Comparison of ENCODE assay signal across 11 mouse cellular contexts in the genomic region with DNA sequence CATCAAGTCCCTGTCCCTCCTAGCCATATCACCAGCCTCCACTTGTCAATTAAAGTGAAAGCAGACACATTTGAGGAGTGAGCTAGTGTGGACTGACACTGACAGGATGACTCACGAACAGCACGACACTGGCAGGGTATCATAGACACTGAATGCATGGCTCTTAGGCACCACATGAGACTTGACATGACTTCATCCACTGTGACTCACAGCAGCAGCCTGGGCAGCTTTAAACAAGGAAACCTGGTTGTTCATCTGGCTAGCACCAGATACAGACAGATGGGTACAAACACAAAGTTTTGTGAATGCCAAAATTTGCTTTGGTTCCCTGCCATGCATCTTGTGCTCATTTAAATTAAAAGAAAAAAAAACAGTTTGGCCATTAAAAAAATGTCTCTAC.
DNase-seq lines count a peak whose midpoint lies in the region; ATAC-seq and TF ChIP-seq lines count a peak whose summit lies in the region.
"Had no signal": no experiment of that assay in that cellular context is flagged by ENCODE, and none has a peak within 500 bp of the region (broad histone marks: within the 10 kb centered on the region; RNA-seq: fewer than 3 reads in every experiment).

No protein-coding gene starts in this region.

- no peaks in the 10 kb centered on the region for H3K9me3 ChIP-seq in stomach, embryonic 16.5 days (replicated peaks; ENCODE audit: control insufficient read depth, low read length)
- no peaks in the 10 kb centered on the region for H3K9me3 ChIP-seq in stomach, postnatal 0 days (ENCODE audit: control insufficient read depth, low read length)
- H3K9me3 ChIP-seq: heart, embryonic 13.5 days had no signal

- no peak overlapping the region for H3K4me3 ChIP-seq in stomach, embryonic 16.5 days (replicated peaks; ENCODE audit: low read length)
- no peak overlapping the region for H3K4me3 ChIP-seq in stomach, postnatal 0 days (ENCODE audit: low read depth, low read length)
- H3K4me3 ChIP-seq: heart, embryonic 13.5 days had no signal

- H3K4me1 ChIP-seq in stomach, embryonic 16.5 days (ENCODE audit: control insufficient read depth, insufficient read depth, low read length): no peaks in the 10 kb centered on the region
- no peaks in the 10 kb centered on the region for H3K4me1 ChIP-seq in stomach, postnatal 0 days (replicated peaks; ENCODE audit: control insufficient read depth, insufficient read depth)
- H3K4me1 ChIP-seq: heart, embryonic 13.5 days had no signal

- H3K4me2 ChIP-seq in stomach, embryonic 16.5 days (ENCODE audit: low read depth, low read length): no peak overlapping the region
- no peak overlapping the region for H3K4me2 ChIP-seq in stomach, postnatal 0 days (replicated peaks; ENCODE audit: low read depth)
- H3K4me2 ChIP-seq: heart, embryonic 13.5 days; liver, embryonic 11.5 days had no signal

- H3K9ac ChIP-seq in stomach, embryonic 16.5 days (ENCODE audit: low read length): no peak overlapping the region
- H3K9ac ChIP-seq in stomach, postnatal 0 days (ENCODE audit: low read length): no peak overlapping the region
- H3K9ac ChIP-seq: heart, embryonic 13.5 days had no signal

- peak; percentile 35 for DNase-seq in adrenal gland, adult 2 months
- DNase-seq in adrenal gland, adult 18-20 months (ENCODE audit: low spot score in 2 of 2): no peak
- DNase-seq in stomach, postnatal 0 days (ENCODE audit: low spot score): no peak
- DNase-seq in layer of hippocampus, adult 18-20 months (ENCODE audit: low spot score in 2 of 2): peak; percentile 54 to 82
- DNase-seq in telencephalon, adult 2 months (ENCODE audit: low read depth, low spot score): peak; percentile 71
- DNase-seq in heart, postnatal 25 days (ENCODE audit: low spot score): no peak
- DNase-seq in kidney, adult 18-20 months: no peak

- TF ChIP-seq CTCF in stomach, postnatal 0 days (IDR thresholded peaks at IDR 0.05; ENCODE audit: low read depth): no peak

- 64% methylated on average over 2 of the region's 2 CpGs for WGBS in stomach, embryonic 16.5 days
- 66% methylated on average over 2 of the region's 2 CpGs for WGBS in stomach, postnatal 0 days

- no peak overlapping the region for H3K27ac ChIP-seq in stomach, embryonic 16.5 days (ENCODE audit: low read length)
- H3K27ac ChIP-seq in stomach, postnatal 0 days (replicated peaks): no peak overlapping the region
- H3K27ac ChIP-seq: heart, embryonic 13.5 days had no signal

- intact Hi-C loops in heart, postnatal 25 days (cut with DNase I): no loop called here

- ATAC-seq in stomach, embryonic 16.5 days (ENCODE audit: insufficient read depth, low FRiP score): peak; percentile 28
- ATAC-seq in stomach, postnatal 0 days (ENCODE audit: low FRiP score, low TSS enrichment): no peak; the same call in 1 of the 2 replicates
- ATAC-seq: intestine, postnatal 0 days had no signal

- no peak for TF ChIP-seq EP300 in stomach, postnatal 0 days (optimal IDR thresholded peaks at IDR 0.05)

- H3K27me3 ChIP-seq in stomach, embryonic 16.5 days (ENCODE audit: control insufficient read depth, insufficient read depth, low read length): no peaks in the 10 kb centered on the region
- no peaks in the 10 kb centered on the region for H3K27me3 ChIP-seq in stomach, postnatal 0 days (ENCODE audit: control insufficient read depth, insufficient read depth, low read length)
- H3K27me3 ChIP-seq: heart, embryonic 13.5 days had no signal

- no peaks in the 10 kb centered on the region for H3K36me3 ChIP-seq in stomach, embryonic 16.5 days (ENCODE audit: control insufficient read depth, insufficient read depth, low read length)
- no peaks in the 10 kb centered on the region for H3K36me3 ChIP-seq in stomach, postnatal 0 days (ENCODE audit: control insufficient read depth, insufficient read depth, low read length)
- H3K36me3 ChIP-seq: heart, embryonic 13.5 days had no signal

Comparison
In these comparisons a context has a peak if more than half of its experiments do, and no peak if none do; other contexts are left out.
1. DNase-seq: peak in adrenal gland, adult 2 months (single experiment), layer of hippocampus, adult 18-20 months (2 of 2) and telencephalon, adult 2 months (single experiment); none in adrenal gland, adult 18-20 months (0 of 2), stomach, postnatal 0 days (single experiment), heart, postnatal 25 days (single experiment) and kidney, adult 18-20 months (single experiment).